Mouse (Mus musculus) CH12.LX (cell line): ENCODE data around the gene Skp2.

Experiments
- CTCF ChIP-seq, 2 experiments: IDR thresholded peaks in 1 of 2; conservative IDR thresholded peaks in 1 of 2; 2 replicates each; pipeline ENCODE4 v1.5.1; 2011 to 2012; ENCODE audit warnings: low read depth in 2 of 2, low read length in 2 of 2, improper control_type of control experiment in 1 of 2, inconsistent platforms in 1 of 2, mild to moderate bottlenecking in 1 of 2, moderate library complexity in 1 of 2
- ELF1 ChIP-seq: IDR thresholded peaks from 2 replicates; pipeline ENCODE4 v1.6.1; 2014; ENCODE audit warnings: low read depth, mild to moderate bottlenecking, inconsistent platforms, low read length, improper control_type of control experiment
- POLR2AphosphoS2 ChIP-seq: IDR thresholded peaks from 2 replicates; pipeline ENCODE4 v1.6.1; 2011; ENCODE audit warnings: low read depth, low read length, improper control_type of control experiment
- SMC3 ChIP-seq: IDR thresholded peaks from 2 replicates; pipeline ENCODE4 v1.6.1; 2011; ENCODE audit warnings: low read depth, low read length, improper control_type of control experiment
- TCF12 ChIP-seq: IDR thresholded peaks from 2 replicates; pipeline ENCODE4 v1.6.1; 2014; ENCODE audit warnings: low read depth, mild to moderate bottlenecking, inconsistent platforms, low read length, improper control_type of control experiment
- USF1 ChIP-seq: IDR thresholded peaks from 2 replicates; pipeline ENCODE4 v1.6.1; 2014; ENCODE audit warnings: low read depth, mild to moderate bottlenecking, inconsistent platforms, low read length, improper control_type of control experiment

DNA sequence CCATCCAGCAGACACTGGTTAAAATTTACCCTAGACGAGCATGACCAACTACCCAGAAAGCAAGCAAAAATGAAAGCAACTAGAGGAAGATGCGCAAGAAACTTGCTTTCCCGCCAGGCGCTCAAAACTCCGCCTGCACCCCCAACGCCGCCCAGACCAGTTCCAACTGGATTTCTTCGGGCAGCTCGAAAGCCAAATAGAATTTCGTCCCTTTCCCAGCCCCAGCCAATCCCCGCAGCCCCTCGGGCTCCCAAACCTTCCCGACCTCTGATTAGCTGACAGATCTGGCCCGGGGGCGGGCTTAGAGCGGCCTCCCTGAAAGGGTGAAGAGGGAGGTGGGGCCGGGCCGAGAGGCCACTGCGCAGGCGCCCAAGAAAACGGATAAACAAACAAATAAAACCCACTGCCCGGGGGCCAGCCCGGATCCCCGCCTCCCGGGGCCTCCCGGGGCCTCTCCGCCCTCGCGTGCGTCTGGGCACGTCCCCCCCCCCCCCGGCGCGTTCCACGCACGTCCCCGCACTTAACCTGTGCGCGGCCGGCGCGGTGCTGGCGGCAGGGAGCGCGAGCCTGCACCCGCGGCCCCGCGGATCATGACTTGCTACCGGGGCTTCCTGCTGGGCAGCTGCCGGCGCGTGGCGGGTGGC is 84.2 kb downstream of the Skp2 start, which contains the start of gene Nadk2:
- TF ChIP-seq ELF1 (no peak), CTCF (conservative IDR thresholded peaks at IDR 0.05 in 1 of 2, IDR thresholded peaks at IDR 0.05 in 1 of 2; ENCODE audit: low read depth in 2 of 2, low read length in 2 of 2) (no peak), TCF12 (peak; percentile 46; the same call in 1 of the 2 replicates), USF1 (no peak), POLR2AphosphoS2 (no peak), SMC3 (no peak)
